Mouse (Mus musculus) embryonic facial prominence, embryonic 11.5 days (tissue): ENCODE data around the gene Sdc4. TPM values are rescaled to one million over a fixed set of nuclear protein-coding genes. Genes with fewer than 3 reads are reported as not detected.

Experiments
- ATAC-seq: fragments of 200-750 bp; cut with Nextera tagmentation; replicated peaks from 2 replicates; pipeline ENCODE4 v1.8.0; 2017; ENCODE audit warnings: low read depth; ENCODE audit not compliant: insufficient number of reproducible peaks, low FRiP score, low TSS enrichment
- DNase-seq: peaks from one replicate; pipeline ENCODE4 v3.0.0-alpha.2; 2015; ENCODE audit warnings: low spot score
- H3K27ac ChIP-seq: fragments of 300-500 bp; sonication (generic); replicated peaks from 2 replicates; pipeline ENCODE4 v1.5.1; 2014; ENCODE audit warnings: mild to moderate bottlenecking, low read depth, low read length, control low read depth
- H3K27me3 ChIP-seq: fragments of 300-500 bp; sonication (generic); 2 replicates; pipeline ENCODE4 v1.6.1; 2014; ENCODE audit warnings: mild to moderate bottlenecking, low read length, moderate library complexity, mixed read lengths; ENCODE audit not compliant: control insufficient read depth, insufficient read depth
- H3K36me3 ChIP-seq: fragments of 300-500 bp; sonication (generic); replicated peaks from 2 replicates; pipeline ENCODE4 v1.6.1; 2014; ENCODE audit warnings: low read depth, mild to moderate bottlenecking, low read length, moderate library complexity, mixed read lengths; ENCODE audit not compliant: control insufficient read depth, insufficient read depth
- H3K4me1 ChIP-seq: fragments of 300-500 bp; sonication (generic); 2 replicates; pipeline ENCODE4 v1.6.1; 2014; ENCODE audit warnings: low read length, mixed read lengths; ENCODE audit not compliant: control insufficient read depth, insufficient read depth
- H3K4me2 ChIP-seq: fragments of 300-500 bp; sonication (generic); 2 replicates; pipeline ENCODE4 v1.6.1; 2014; ENCODE audit warnings: low read depth, mild to moderate bottlenecking, control low read depth, low read length, moderate library complexity
- H3K4me3 ChIP-seq: fragments of 300-500 bp; sonication (generic); 2 replicates; pipeline ENCODE4 v1.5.1; 2014; ENCODE audit warnings: low read depth, low read length, control low read depth
- H3K9ac ChIP-seq: fragments of 300-500 bp; sonication (generic); replicated peaks from 2 replicates; pipeline ENCODE4 v1.6.1; 2014; ENCODE audit warnings: mild to moderate bottlenecking, control low read depth, low read length
- H3K9me3 ChIP-seq: fragments of 300-500 bp; sonication (generic); replicated peaks from 2 replicates; pipeline ENCODE4 v1.6.1; 2016; ENCODE audit warnings: mild to moderate bottlenecking, low read length, inconsistent platforms, mixed read lengths; ENCODE audit not compliant: control insufficient read depth
- WGBS: fragments of 180-500 bp; shearing (Covaris S2); extraction: QIAGEN DNeasy Blood & Tissue Kit; methylation state at CpG from one replicate; pipeline ENCODE4 v1.1.7; 2014; 5-methylcytosine and 5-hydroxymethylcytosine counted together
- polyA plus RNA-seq: library from polyadenylated mRNA; unstranded; fragments of >200 nt; fragmentation: Nextera tagmentation; extraction: Ambion mirVana; gene quantifications from 2 replicates; pipeline ENCODE4 v1.2.1, GENCODE M21; 2014

Sdc4 gene
- polyA plus RNA-seq, 1 experiment from 2014 or later, result 19.2 TPM

- Histone ChIP-seq H3K9me3 (no peaks in the 10 kb centered on the region), H3K4me2 (peak overlapping the region; percentile 55), H3K4me1 (peaks cover 4% of the 10 kb centered on the region; the same call in 1 of the 2 replicates), H3K36me3 (no peaks in the 10 kb centered on the region), H3K4me3 (peak overlapping the region; percentile 29), H3K27ac (no peak overlapping the region), H3K27me3 (peaks cover 82% of the 10 kb centered on the region), H3K9ac (no peak overlapping the region)
- WGBS, result under 1% methylated on average over 49 of the region's 49 CpGs
- no peak for ATAC-seq
- peak; percentile 44 for DNase-seq
These were observed 39.4 kb downstream of the Sdc4 start for GRCm38 (mm10) chr2:164404082-164404990.

- WGBS, result 6% methylated on average over 14 of the region's 14 CpGs
- H3K4me2 ChIP-seq, result no peak overlapping the region; the same call in 1 of the 2 replicates
- H3K9ac ChIP-seq, result no peak overlapping the region
- no peak for ATAC-seq
- H3K4me3 ChIP-seq, result 0 out of 2 replicates have a peak overlapping the region, but pooled peaks have one; percentile 6
- peaks cover 82% of the 10 kb centered on the region for H3K27me3 ChIP-seq
- no peaks in the 10 kb centered on the region for H3K36me3 ChIP-seq
- H3K9me3 ChIP-seq, result no peaks in the 10 kb centered on the region
- no peak for DNase-seq
- peaks cover 4% of the 10 kb centered on the region; the same call in 1 of the 2 replicates for H3K4me1 ChIP-seq
- H3K27ac ChIP-seq, result no peak overlapping the region
These were observed 40.1 kb downstream of the Sdc4 start for GRCm38 (mm10) chr2:164403396-164404081.

GRCm38 (mm10) chr2:164402906-164403305 lies 40.8 kb downstream of the Sdc4 start, which contains the start of gene Rbpjl:
Gene Rbpjl, plus strand, starts transcription at chr2:164403141.
- WGBS, result 3% methylated on average over 17 of the region's 17 CpGs
- 0 out of 2 replicates have a peak within 1 kb of the TSS, but pooled peaks have one; percentile 6 for H3K4me3 ChIP-seq

GRCm38 (mm10) chr2:164396911-164397310 lies 46.8 kb downstream of the Sdc4 start:
- Histone ChIP-seq H3K9ac (no peak overlapping the region), H3K4me3 (no peak overlapping the region), H3K4me2 (no peak overlapping the region), H3K9me3 (no peaks in the 10 kb centered on the region), H3K36me3 (no peaks in the 10 kb centered on the region), H3K27ac (no peak overlapping the region), H3K4me1 (no peaks in the 10 kb centered on the region; the same call in 1 of the 2 replicates), H3K27me3 (peaks cover 30% of the 10 kb centered on the region)
- DNase-seq (no peak), ATAC-seq (no peak)
- WGBS, result 74% methylated on average over 12 of the region's 12 CpGs

More at GRCm38 (mm10) chr2:164402906-164403305, 40.8 kb downstream of the Sdc4 start, which contains the start of gene Rbpjl:
- no peaks in the 10 kb centered on the region for H3K9me3 ChIP-seq
- peak; percentile 49; the same call in 1 of the 2 replicates for ATAC-seq
- DNase-seq, result peak; percentile 88
- no peak within 1 kb of the TSS for H3K27ac ChIP-seq
- no peak within 1 kb of the TSS for H3K9ac ChIP-seq
- no peaks in the 10 kb centered on the region for H3K36me3 ChIP-seq
- H3K4me1 ChIP-seq, result peaks cover 4% of the 10 kb centered on the region; the same call in 1 of the 2 replicates
- peaks cover 77% of the 10 kb centered on the region for H3K27me3 ChIP-seq
- H3K4me2 ChIP-seq, result no peak within 1 kb of the TSS; the same call in 1 of the 2 replicates

- Histone ChIP-seq H3K4me2 (no peak overlapping the region), H3K9ac (no peak overlapping the region), H3K27ac (no peak overlapping the region), H3K4me3 (no peak overlapping the region), H3K27me3 (peaks cover 23% of the 10 kb centered on the region), H3K36me3 (no peaks in the 10 kb centered on the region), H3K9me3 (no peaks in the 10 kb centered on the region), H3K4me1 (no peaks in the 10 kb centered on the region; the same call in 1 of the 2 replicates)
- DNase-seq (no peak), ATAC-seq (no peak)
- WGBS, result 94% methylated on average over 7 of the region's 7 CpGs
These were observed 47.6 kb downstream of the Sdc4 start for GRCm38 (mm10) chr2:164396076-164396475.

GRCm38 (mm10) chr2:164393126-164393525 lies 50.6 kb downstream of the Sdc4 start:
- no peak overlapping the region for H3K4me3 ChIP-seq
- no peaks in the 10 kb centered on the region for H3K9me3 ChIP-seq
- no peak overlapping the region for H3K4me2 ChIP-seq
- no peaks in the 10 kb centered on the region for H3K27me3 ChIP-seq
- ATAC-seq (no peak), DNase-seq (no peak)
- H3K27ac ChIP-seq, result no peak overlapping the region
- no peak overlapping the region for H3K9ac ChIP-seq
- 79% methylated on average over 29 of the region's 29 CpGs for WGBS
- no peaks in the 10 kb centered on the region for H3K4me1 ChIP-seq
- H3K36me3 ChIP-seq, result no peaks in the 10 kb centered on the region

- Histone ChIP-seq H3K4me2 (peak overlapping the region; percentile 78), H3K9me3 (no peaks in the 10 kb centered on the region), H3K36me3 (no peaks in the 10 kb centered on the region), H3K9ac (peak overlapping the region; percentile 58), H3K4me1 (0 out of 2 replicates have a peak, but pooled peaks cover 3% of the 10 kb centered on the region), H3K27ac (peak overlapping the region; percentile 59; the same call in 1 of the 2 replicates), H3K27me3 (no peaks in the 10 kb centered on the region), H3K4me3 (peak overlapping the region; percentile 44)
- ATAC-seq (0 out of 2 replicates have a peak, but pooled peaks have one; percentile 21), DNase-seq (peak; percentile 88)
- WGBS, result under 1% methylated on average over 30 of the region's 30 CpGs
These were observed 54.2 kb downstream of the Sdc4 start for GRCm38 (mm10) chr2:164389499-164389898.
